Mouse (Mus musculus): ENCODE data around the gene Axin2. TPM values are rescaled to one million over a fixed set of nuclear protein-coding genes. Genes with fewer than 3 reads are reported as not detected.

The Axin2 gene
- polyA plus RNA-seq, 1 experiment from 2014 or later = 6.5 TPM

GRCm38 (mm10) chr11:108943741-108944140 lies 23.6 kb downstream of the Axin2 start:
- Histone ChIP-seq H3K27ac (ENCODE audit: low read depth) (no peak overlapping the region), H3K4me1 (replicated peaks; ENCODE audit: control insufficient read depth, insufficient read depth, low read length) (no peaks in the 10 kb centered on the region), H3K9ac (ENCODE audit: low read length) (no peak overlapping the region), H3K4me3 (ENCODE audit: low read depth, low read length) (no peak overlapping the region), H3K36me3 (ENCODE audit: control insufficient read depth, insufficient read depth, low read length) (peaks cover 78% of the 10 kb centered on the region), H3K4me2 (ENCODE audit: low read length) (no peak overlapping the region), H3K27me3 (replicated peaks; ENCODE audit: control insufficient read depth, insufficient read depth, low read length) (no peaks in the 10 kb centered on the region), H3K9me3 (ENCODE audit: control insufficient read depth, low read length) (no peaks in the 10 kb centered on the region)
- no peak for ATAC-seq (replicated peaks; ENCODE audit: low FRiP score, low TSS enrichment, low read depth)
- no peak for DNase-seq (ENCODE audit: low spot score)
- 82% methylated on average over 11 of the region's 11 CpGs for WGBS

- Histone ChIP-seq H3K9ac (ENCODE audit: low read length) (no peak overlapping the region), H3K4me3 (ENCODE audit: low read depth, low read length) (no peak overlapping the region), H3K9me3 (ENCODE audit: control insufficient read depth, low read length) (no peaks in the 10 kb centered on the region), H3K36me3 (ENCODE audit: control insufficient read depth, insufficient read depth, low read length) (peaks cover 85% of the 10 kb centered on the region), H3K27me3 (replicated peaks; ENCODE audit: control insufficient read depth, insufficient read depth, low read length) (no peaks in the 10 kb centered on the region), H3K4me2 (ENCODE audit: low read length) (no peak overlapping the region), H3K27ac (ENCODE audit: low read depth) (no peak overlapping the region), H3K4me1 (replicated peaks; ENCODE audit: control insufficient read depth, insufficient read depth, low read length) (no peaks in the 10 kb centered on the region)
- no peak for ATAC-seq (replicated peaks; ENCODE audit: low FRiP score, low TSS enrichment, low read depth)
- 94% methylated on average over 9 of the region's 9 CpGs for WGBS
- DNase-seq (ENCODE audit: low spot score) = no peak
These were observed 25.5 kb downstream of the Axin2 start for GRCm38 (mm10) chr11:108945666-108946065.

GRCm38 (mm10) chr11:108947425-108948184 lies 27.5 kb downstream of the Axin2 start:
- Histone ChIP-seq H3K4me3 (ENCODE audit: low read depth, low read length) (no peak overlapping the region), H3K4me1 (replicated peaks; ENCODE audit: control insufficient read depth, insufficient read depth, low read length) (no peaks in the 10 kb centered on the region), H3K27ac (ENCODE audit: low read depth) (no peak overlapping the region), H3K27me3 (replicated peaks; ENCODE audit: control insufficient read depth, insufficient read depth, low read length) (no peaks in the 10 kb centered on the region), H3K36me3 (ENCODE audit: control insufficient read depth, insufficient read depth, low read length) (peaks cover 73% of the 10 kb centered on the region), H3K4me2 (ENCODE audit: low read length) (no peak overlapping the region), H3K9ac (ENCODE audit: low read length) (no peak overlapping the region), H3K9me3 (ENCODE audit: control insufficient read depth, low read length) (no peaks in the 10 kb centered on the region)
- no peak for DNase-seq (ENCODE audit: low spot score)
- 75% methylated on average over 20 of the region's 20 CpGs for WGBS
- ATAC-seq (replicated peaks; ENCODE audit: low FRiP score, low TSS enrichment, low read depth) = no peak

GRCm38 (mm10) chr11:108948501-108948900 lies 28.4 kb downstream of the Axin2 start:
- Histone ChIP-seq H3K36me3 (ENCODE audit: control insufficient read depth, insufficient read depth, low read length) (peaks cover 69% of the 10 kb centered on the region), H3K4me3 (ENCODE audit: low read depth, low read length) (no peak overlapping the region)
- 81% methylated on average over 7 of the region's 7 CpGs for WGBS

GRCm38 (mm10) chr11:108948931-108949330 lies 28.8 kb downstream of the Axin2 start:
- Histone ChIP-seq H3K9me3 (ENCODE audit: control insufficient read depth, low read length) (no peaks in the 10 kb centered on the region), H3K4me1 (replicated peaks; ENCODE audit: control insufficient read depth, insufficient read depth, low read length) (no peaks in the 10 kb centered on the region), H3K27ac (ENCODE audit: low read depth) (no peak overlapping the region), H3K27me3 (replicated peaks; ENCODE audit: control insufficient read depth, insufficient read depth, low read length) (no peaks in the 10 kb centered on the region), H3K4me3 (ENCODE audit: low read depth, low read length) (no peak overlapping the region), H3K9ac (ENCODE audit: low read length) (no peak overlapping the region), H3K36me3 (ENCODE audit: control insufficient read depth, insufficient read depth, low read length) (peaks cover 69% of the 10 kb centered on the region), H3K4me2 (ENCODE audit: low read length) (no peak overlapping the region)
- DNase-seq (ENCODE audit: low spot score) = no peak
- WGBS = 84% methylated on average over 10 of the region's 10 CpGs
- ATAC-seq (replicated peaks; ENCODE audit: low FRiP score, low TSS enrichment, low read depth) = no peak

More at GRCm38 (mm10) chr11:108948501-108948900, 28.4 kb downstream of the Axin2 start:
- no peak overlapping the region for H3K27ac ChIP-seq (ENCODE audit: low read depth)
- no peak overlapping the region for H3K9ac ChIP-seq (ENCODE audit: low read length)
- DNase-seq (ENCODE audit: low spot score) = no peak
- H3K4me1 ChIP-seq (replicated peaks; ENCODE audit: control insufficient read depth, insufficient read depth, low read length) = no peaks in the 10 kb centered on the region
- no peaks in the 10 kb centered on the region for H3K9me3 ChIP-seq (ENCODE audit: control insufficient read depth, low read length)
- no peak overlapping the region for H3K4me2 ChIP-seq (ENCODE audit: low read length)
- no peaks in the 10 kb centered on the region for H3K27me3 ChIP-seq (replicated peaks; ENCODE audit: control insufficient read depth, insufficient read depth, low read length)
- no peak for ATAC-seq (replicated peaks; ENCODE audit: low FRiP score, low TSS enrichment, low read depth)

GRCm38 (mm10) chr11:108952343-108952742 lies 32.2 kb downstream of the Axin2 start:
- Histone ChIP-seq H3K27me3 (replicated peaks; ENCODE audit: control insufficient read depth, insufficient read depth, low read length) (no peaks in the 10 kb centered on the region), H3K27ac (ENCODE audit: low read depth) (no peak overlapping the region), H3K9ac (ENCODE audit: low read length) (no peak overlapping the region), H3K36me3 (ENCODE audit: control insufficient read depth, insufficient read depth, low read length) (peaks cover 35% of the 10 kb centered on the region), H3K4me1 (replicated peaks; ENCODE audit: control insufficient read depth, insufficient read depth, low read length) (no peaks in the 10 kb centered on the region), H3K4me2 (ENCODE audit: low read length) (no peak overlapping the region), H3K4me3 (ENCODE audit: low read depth, low read length) (no peak overlapping the region), H3K9me3 (ENCODE audit: control insufficient read depth, low read length) (no peaks in the 10 kb centered on the region)
- ATAC-seq (replicated peaks; ENCODE audit: low FRiP score, low TSS enrichment, low read depth) = no peak
- 61% methylated on average over 5 of the region's 5 CpGs for WGBS
- DNase-seq (ENCODE audit: low spot score) = no peak

GRCm38 (mm10) chr11:108955943-108956342 lies 35.8 kb downstream of the Axin2 start:
- Histone ChIP-seq H3K4me3 (ENCODE audit: low read depth, low read length) (no peak overlapping the region), H3K4me1 (replicated peaks; ENCODE audit: control insufficient read depth, insufficient read depth, low read length) (no peaks in the 10 kb centered on the region), H3K9me3 (ENCODE audit: control insufficient read depth, low read length) (no peaks in the 10 kb centered on the region), H3K9ac (ENCODE audit: low read length) (no peak overlapping the region), H3K27me3 (replicated peaks; ENCODE audit: control insufficient read depth, insufficient read depth, low read length) (no peaks in the 10 kb centered on the region), H3K27ac (ENCODE audit: low read depth) (no peak overlapping the region), H3K4me2 (ENCODE audit: low read length) (no peak overlapping the region), H3K36me3 (ENCODE audit: control insufficient read depth, insufficient read depth, low read length) (no peaks in the 10 kb centered on the region)
- DNase-seq (ENCODE audit: low spot score) (no peak), ATAC-seq (replicated peaks; ENCODE audit: low FRiP score, low TSS enrichment, low read depth) (no peak)
- 92% methylated on average over 4 of the region's 4 CpGs for WGBS

- no peaks in the 10 kb centered on the region for H3K9me3 ChIP-seq (ENCODE audit: control insufficient read depth, low read length)
- no peak for DNase-seq (ENCODE audit: low spot score)
- H3K9ac ChIP-seq (ENCODE audit: low read length) = no peak overlapping the region
- no peaks in the 10 kb centered on the region for H3K27me3 ChIP-seq (replicated peaks; ENCODE audit: control insufficient read depth, insufficient read depth, low read length)
- H3K4me2 ChIP-seq (ENCODE audit: low read length) = no peak overlapping the region
- WGBS = 56% methylated on average over 5 of the region's 5 CpGs
- no peak overlapping the region for H3K4me3 ChIP-seq (ENCODE audit: low read depth, low read length)
- no peaks in the 10 kb centered on the region for H3K4me1 ChIP-seq (replicated peaks; ENCODE audit: control insufficient read depth, insufficient read depth, low read length)
- no peak overlapping the region for H3K27ac ChIP-seq (ENCODE audit: low read depth)
- no peak for ATAC-seq (replicated peaks; ENCODE audit: low FRiP score, low TSS enrichment, low read depth)
- H3K36me3 ChIP-seq (ENCODE audit: control insufficient read depth, insufficient read depth, low read length) = no peaks in the 10 kb centered on the region
These were observed 38.2 kb downstream of the Axin2 start for GRCm38 (mm10) chr11:108958349-108958748.

- H3K27me3 ChIP-seq (replicated peaks; ENCODE audit: control insufficient read depth, insufficient read depth, low read length) = no peaks in the 10 kb centered on the region
- 60% methylated on average over 5 of the region's 5 CpGs for WGBS
- H3K9me3 ChIP-seq (ENCODE audit: control insufficient read depth, low read length) = no peaks in the 10 kb centered on the region
- no peak for DNase-seq (ENCODE audit: low spot score)
- H3K4me1 ChIP-seq (replicated peaks; ENCODE audit: control insufficient read depth, insufficient read depth, low read length) = no peaks in the 10 kb centered on the region
- no peak overlapping the region for H3K9ac ChIP-seq (ENCODE audit: low read length)
- H3K4me2 ChIP-seq (ENCODE audit: low read length) = no peak overlapping the region
- ATAC-seq (replicated peaks; ENCODE audit: low FRiP score, low TSS enrichment, low read depth) = no peak
- H3K36me3 ChIP-seq (ENCODE audit: control insufficient read depth, insufficient read depth, low read length) = no peaks in the 10 kb centered on the region
- H3K4me3 ChIP-seq (ENCODE audit: low read depth, low read length) = no peak overlapping the region
- no peak overlapping the region for H3K27ac ChIP-seq (ENCODE audit: low read depth)
These were observed 39.0 kb downstream of the Axin2 start for GRCm38 (mm10) chr11:108959196-108959595.

All from intestine, embryonic 14.5 days (tissue).